Mouse (Mus musculus): Measurements from ENCODE around the gene Cyp3a59.
"Not testable (repeated sequence)": the region's sequence is repeated elsewhere in the genome, so short reads cannot be mapped to it uniquely, and the experiment has no call there.

Gene Cyp3a59

DNA sequence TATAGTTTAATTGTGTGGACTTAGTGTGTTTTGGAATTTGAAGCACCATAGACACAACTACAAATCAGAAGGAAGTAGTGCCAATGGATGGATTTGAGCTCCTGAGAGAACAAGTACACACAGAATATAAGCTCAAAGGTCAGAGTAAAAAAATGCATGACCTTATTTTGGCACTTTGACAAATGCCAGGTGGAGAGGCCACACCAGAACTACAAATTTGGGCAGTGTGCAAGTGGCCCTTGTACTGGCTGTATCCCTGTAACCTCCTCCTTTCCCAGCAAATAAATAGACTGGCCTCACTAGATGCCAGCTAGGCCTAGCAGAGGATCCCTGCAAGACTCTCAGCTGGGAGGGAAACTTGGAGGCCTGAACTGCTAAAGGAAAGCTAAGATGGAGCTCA is at the start of gene Cyp3a59:
Gene Cyp3a59 (plus strand): TSS at position 313 of the 400 bp plus-strand sequence.
- in situ Hi-C loops (cut with MboI; ENCODE audit: low pct_unique_long_range_greater_than_20kb in 1 of 2, low sequenced_read_pairs in 2 of 2, unreplicated experiment in 1 of 2) = not testable (repeated sequence)

DNA sequence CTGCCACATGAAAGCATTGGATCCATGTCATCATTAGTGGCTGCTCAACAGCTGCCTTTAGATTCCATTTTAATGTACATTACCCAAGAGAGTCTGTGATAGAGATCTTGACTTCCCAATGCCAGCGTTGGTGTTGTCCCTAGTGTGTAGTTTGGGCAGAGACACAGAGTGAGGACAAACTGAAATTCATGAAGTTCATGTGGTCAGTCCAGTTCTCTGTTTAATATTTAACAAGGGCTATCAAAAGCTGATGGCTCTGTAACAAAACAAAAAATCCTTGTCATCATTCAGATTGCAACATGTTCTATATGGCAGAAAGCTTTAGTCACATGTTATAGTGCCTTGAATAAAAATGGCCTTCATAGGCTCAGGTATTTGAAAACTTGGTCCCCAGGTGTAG is 9.0 kb upstream of the Cyp3a59 start:
- in situ Hi-C loops (cut with MboI; ENCODE audit: low pct_unique_long_range_greater_than_20kb in 1 of 2, low sequenced_read_pairs in 2 of 2, unreplicated experiment in 1 of 2) = no loop called here

DNA sequence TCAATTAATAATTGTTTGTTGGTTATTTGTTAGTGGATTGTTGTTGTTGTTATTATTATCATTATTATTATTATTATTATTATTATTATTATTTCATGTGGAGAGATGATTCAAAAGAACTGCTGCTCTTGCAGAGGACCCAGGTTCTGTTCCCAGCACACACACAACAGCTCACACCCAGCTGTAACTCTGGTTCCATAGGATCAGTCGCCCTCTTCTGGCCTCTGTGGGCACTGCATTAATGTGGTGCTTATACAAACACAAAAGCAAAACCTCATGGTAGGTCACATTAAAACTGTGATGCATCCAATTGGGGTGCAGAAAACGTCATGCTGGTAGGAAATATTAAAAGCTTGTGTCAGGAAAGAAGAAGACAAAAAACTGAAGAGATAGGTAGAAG is 68.8 kb downstream of the Cyp3a59 start:
- in situ Hi-C loops (cut with MboI; ENCODE audit: low pct_unique_long_range_greater_than_20kb in 1 of 2, low sequenced_read_pairs in 2 of 2, unreplicated experiment in 1 of 2) = no loop called here

- in situ Hi-C loops (cut with MboI; ENCODE audit: low pct_unique_long_range_greater_than_20kb in 1 of 2, low sequenced_read_pairs in 2 of 2, unreplicated experiment in 1 of 2) = no loop called here
Observed at GRCm38 (mm10) chr5:146150454-146150853, 71.4 kb downstream of the Cyp3a59 start.

- in situ Hi-C loops (cut with MboI; ENCODE audit: low pct_unique_long_range_greater_than_20kb in 1 of 2, low sequenced_read_pairs in 2 of 2, unreplicated experiment in 1 of 2) = not testable (repeated sequence)
Observed at GRCm38 (mm10) chr5:146158326-146158725, 79.3 kb downstream of the Cyp3a59 start.

DNA sequence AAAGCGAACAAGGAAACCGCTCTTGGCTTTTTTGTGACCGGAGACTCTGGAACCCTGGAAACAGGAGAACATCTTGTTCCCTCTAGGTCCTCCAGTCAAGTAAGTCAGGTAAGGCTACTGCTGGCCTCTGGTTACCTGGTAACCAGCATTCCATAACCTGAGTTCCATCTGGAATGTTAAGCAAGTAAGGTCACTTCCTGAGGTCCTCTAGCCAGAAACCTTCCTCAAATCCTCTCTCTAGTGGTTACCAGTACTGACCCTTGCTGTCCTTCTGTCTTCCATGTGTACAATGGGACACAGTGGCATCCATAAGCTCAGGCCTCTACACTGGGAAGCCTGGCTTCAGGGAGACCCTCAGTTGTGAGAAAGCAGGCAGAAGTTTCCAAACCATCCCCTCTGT is 81.4 kb downstream of the Cyp3a59 start, which contains the start of gene Gm5565:
Gene Gm5565 (minus strand): TSS at position 101 of the 400 bp plus-strand sequence.
- in situ Hi-C loops (cut with MboI; ENCODE audit: low pct_unique_long_range_greater_than_20kb in 1 of 2, low sequenced_read_pairs in 2 of 2, unreplicated experiment in 1 of 2) = not testable (repeated sequence)

Data from mouse embryonic stem cell (cell line).